Mouse (Mus musculus) MEL-GATA-1-ER (cell line): ENCODE results near the gene Rbm6.
A peak's percentile ranks its signal among the peaks of the same experiment; 100 is the strongest.

Source experiments
- DNase-seq: peaks from one replicate; pipeline ENCODE4 v3.0.0-alpha.2; 2012; ENCODE audit warnings: low read depth; ENCODE audit errors: extremely low read depth

Rbm6 gene

GRCm38 (mm10) chr9:107750378-107750777 lies 122.7 kb downstream of the Rbm6 start:
- DNase-seq, result no peak

- no peak for DNase-seq
Measured at GRCm38 (mm10) chr9:107748063-107748462, 125.0 kb downstream of the Rbm6 start.

GRCm38 (mm10) chr9:107747310-107747709 lies 125.7 kb downstream of the Rbm6 start:
- DNase-seq, result no peak

GRCm38 (mm10) chr9:107746679-107747078 lies 126.4 kb downstream of the Rbm6 start:
- no peak for DNase-seq

GRCm38 (mm10) chr9:107744061-107744460 lies 129.0 kb downstream of the Rbm6 start:
- DNase-seq, result no peak

GRCm38 (mm10) chr9:107738841-107739202 lies 134.2 kb downstream of the Rbm6 start:
- DNase-seq, result no peak

- peak; percentile 64 for DNase-seq
Measured at GRCm38 (mm10) chr9:107738020-107738840, 134.8 kb downstream of the Rbm6 start.

GRCm38 (mm10) chr9:107736185-107736485 lies 136.9 kb downstream of the Rbm6 start:
- no peak for DNase-seq

- DNase-seq, result no peak
Measured at GRCm38 (mm10) chr9:107735356-107736184, 137.5 kb downstream of the Rbm6 start.

- DNase-seq, result no peak
Measured at GRCm38 (mm10) chr9:107734567-107734971, 138.5 kb downstream of the Rbm6 start.

- no peak for DNase-seq
Measured at GRCm38 (mm10) chr9:107729709-107730108, 143.3 kb downstream of the Rbm6 start.

- peak; percentile 47 for DNase-seq
Measured at GRCm38 (mm10) chr9:107728919-107729670, 143.9 kb downstream of the Rbm6 start.

GRCm38 (mm10) chr9:107727041-107727440 lies 146.0 kb downstream of the Rbm6 start:
- DNase-seq, result no peak

- no peak for DNase-seq
Measured at GRCm38 (mm10) chr9:107724796-107725195, 148.2 kb downstream of the Rbm6 start.

- DNase-seq, result peak; percentile 51
Measured at GRCm38 (mm10) chr9:107723794-107724531, 149.1 kb downstream of the Rbm6 start.
